Mouse (Mus musculus): ENCODE data around the gene Fam155a. TPM values are rescaled to one million over a fixed set of nuclear protein-coding genes. Genes with fewer than 3 reads are reported as not detected.
A peak's percentile ranks its signal among the peaks of the same experiment; 100 is the strongest.

Gene Fam155a
- polyA plus RNA-seq, 1 experiment from 2014 or later: 31.5 TPM

DNA sequence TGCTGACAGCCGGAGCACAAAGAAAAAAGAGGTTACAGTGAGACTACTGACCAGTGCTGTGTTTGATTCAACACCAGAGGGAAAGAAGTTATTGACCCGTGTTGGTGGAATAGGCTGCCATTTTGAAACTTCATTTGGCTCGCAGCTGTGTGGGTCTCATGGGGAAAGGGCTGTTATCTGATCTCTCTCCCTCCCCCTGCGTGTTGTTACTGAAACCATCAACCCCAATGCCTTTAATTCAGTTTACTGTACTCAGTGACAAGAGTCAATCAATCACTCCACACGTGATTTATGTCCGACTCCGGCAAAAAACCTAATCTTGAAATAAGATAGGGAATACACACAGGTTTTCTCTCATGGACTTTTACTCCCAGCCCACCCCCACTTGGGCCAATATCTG is 611.6 kb downstream of the Fam155a start:
- WGBS: 70% methylated on average over 7 of the region's 7 CpGs
- no peak for ATAC-seq

DNA sequence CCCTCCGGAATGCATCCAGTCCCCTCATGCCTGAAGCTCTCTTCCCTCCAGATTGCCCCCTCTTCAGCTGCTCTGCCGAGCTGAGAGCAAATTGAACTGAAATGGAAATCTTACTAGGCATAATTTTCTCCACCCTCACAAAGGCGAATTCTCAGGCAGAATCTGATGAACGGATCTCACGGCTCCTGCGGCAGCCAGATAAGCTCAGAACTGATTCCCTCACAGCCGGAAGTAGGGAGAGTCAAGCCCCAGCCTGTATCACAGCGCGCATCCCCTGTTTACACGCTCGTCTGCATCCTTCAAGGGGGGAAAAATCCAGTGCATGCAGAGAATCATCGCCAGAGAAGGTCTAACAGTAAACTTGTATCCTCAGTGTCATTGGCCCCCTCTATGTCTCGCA is 612.3 kb downstream of the Fam155a start:
- 33% methylated on average over 13 of the region's 13 CpGs for WGBS
- peak overlapping the region; percentile 39 for H3K4me2 ChIP-seq (ENCODE audit: low read length)

More for the DNA sequence above, 611.6 kb downstream of the Fam155a start:
- Histone ChIP-seq H3K4me2 (ENCODE audit: low read length) (no peak overlapping the region; the same call in 1 of the 2 replicates), H3K9me3 (replicated peaks; ENCODE audit: control insufficient read depth, low read length, poor library complexity, severe bottlenecking) (no peaks in the 10 kb centered on the region), H3K36me3 (ENCODE audit: control insufficient read depth, insufficient read depth, low read length) (no peaks in the 10 kb centered on the region), H3K27ac (ENCODE audit: low read length) (peak overlapping the region; percentile 48), H3K4me1 (ENCODE audit: control insufficient read depth, insufficient read depth, low read length) (peaks cover 19% of the 10 kb centered on the region), H3K4me3 (ENCODE audit: low read depth, low read length) (no peak overlapping the region), H3K27me3 (ENCODE audit: control insufficient read depth, insufficient read depth, low read depth, low read length) (no peaks in the 10 kb centered on the region), H3K9ac (ENCODE audit: low read depth, low read length) (no peak overlapping the region)

DNA sequence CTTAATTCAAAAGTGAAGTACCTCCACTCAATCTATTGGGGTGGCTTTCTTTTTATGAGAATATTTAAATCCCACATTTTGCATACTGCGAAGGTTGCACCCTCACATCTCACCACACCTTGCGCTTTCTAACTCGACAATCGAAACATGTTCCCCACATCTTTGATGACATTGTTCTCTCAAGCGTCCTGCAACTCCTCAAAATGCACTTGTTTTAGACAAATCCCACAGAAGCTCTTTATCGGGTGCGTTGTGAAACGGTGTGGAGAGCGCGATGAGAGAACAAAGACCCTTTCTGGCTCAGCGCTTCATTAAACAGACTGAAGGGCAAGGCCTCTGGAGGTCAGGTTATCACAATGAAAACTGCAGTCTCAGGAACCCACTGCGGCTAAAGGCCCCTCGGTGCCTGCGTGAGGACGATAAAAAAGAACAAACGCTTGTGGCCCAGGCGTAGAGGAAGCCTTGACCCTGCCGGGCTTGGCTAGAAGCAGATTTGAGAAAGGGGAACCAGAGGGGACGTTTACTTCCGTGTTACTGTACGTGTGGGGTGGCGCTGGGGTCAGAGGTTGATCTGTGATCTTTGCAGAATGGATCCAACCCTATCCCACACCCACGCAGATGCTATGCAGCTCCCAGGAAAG is 613.7 kb downstream of the Fam155a start:
- H3K4me3 ChIP-seq (ENCODE audit: low read depth, low read length): no peak overlapping the region; the same call in 1 of the 2 replicates
- H3K36me3 ChIP-seq (ENCODE audit: control insufficient read depth, insufficient read depth, low read length): no peaks in the 10 kb centered on the region
- H3K4me1 ChIP-seq (ENCODE audit: control insufficient read depth, insufficient read depth, low read length): peaks cover 19% of the 10 kb centered on the region
- H3K4me2 ChIP-seq (ENCODE audit: low read length): peak overlapping the region; percentile 41
- no peaks in the 10 kb centered on the region for H3K27me3 ChIP-seq (ENCODE audit: control insufficient read depth, insufficient read depth, low read depth, low read length)
- H3K9ac ChIP-seq (ENCODE audit: low read depth, low read length): peak overlapping the region; percentile 54; the same call in 1 of the 2 replicates
- 5% methylated on average over 23 of the region's 23 CpGs for WGBS
- 0 out of 2 replicates have a peak, but pooled peaks have one; percentile 51 for ATAC-seq
- peak overlapping the region; percentile 38 for H3K27ac ChIP-seq (ENCODE audit: low read length)
- no peaks in the 10 kb centered on the region for H3K9me3 ChIP-seq (replicated peaks; ENCODE audit: control insufficient read depth, low read length, poor library complexity, severe bottlenecking)

More for the DNA sequence above, 612.3 kb downstream of the Fam155a start:
- Histone ChIP-seq H3K9me3 (replicated peaks; ENCODE audit: control insufficient read depth, low read length, poor library complexity, severe bottlenecking) (no peaks in the 10 kb centered on the region), H3K27ac (ENCODE audit: low read length) (peak overlapping the region; percentile 48), H3K27me3 (ENCODE audit: control insufficient read depth, insufficient read depth, low read depth, low read length) (no peaks in the 10 kb centered on the region), H3K4me3 (ENCODE audit: low read depth, low read length) (no peak overlapping the region; the same call in 1 of the 2 replicates), H3K36me3 (ENCODE audit: control insufficient read depth, insufficient read depth, low read length) (no peaks in the 10 kb centered on the region), H3K4me1 (ENCODE audit: control insufficient read depth, insufficient read depth, low read length) (peaks cover 19% of the 10 kb centered on the region), H3K9ac (ENCODE audit: low read depth, low read length) (peak overlapping the region; percentile 4; the same call in 1 of the 2 replicates)
- ATAC-seq: peak; percentile 50

Small RNA genes within 50 kb of the gene (microRNA-seq; reads per million reads assigned to microRNA genes)
- not detected for gene Gm47312

Other genes starting within 250 kb of the Fam155a start
- not detected in 2 replicates for gene Gm10217, start 93.1 kb upstream of the Fam155a start, polyA plus RNA-seq (2015; fragmentation: Nextera tagmentation; extraction: Ambion mirVana)
- 14.1 and 14.2 TPM in 2 replicates for gene Lig4, start 206.5 kb upstream of the Fam155a start, polyA plus RNA-seq (2015; fragmentation: Nextera tagmentation; extraction: Ambion mirVana)
- 12.2 and 12.7 TPM in 2 replicates for gene Abhd13, start 206.5 kb upstream of the Fam155a start, polyA plus RNA-seq (2015; fragmentation: Nextera tagmentation; extraction: Ambion mirVana)
- 0.23 and 0.52 TPM in 2 replicates for gene Tnfsf13b, start 235.3 kb upstream of the Fam155a start, polyA plus RNA-seq (2015; fragmentation: Nextera tagmentation; extraction: Ambion mirVana)

All from midbrain, embryonic 16.5 days (tissue).